Mouse (Mus musculus) hindbrain, embryonic 11.5 days (tissue): ENCODE results near the gene Arel1. TPM values are rescaled to one million over a fixed set of nuclear protein-coding genes. Genes with fewer than 3 reads are reported as not detected.

Experiments used
- ATAC-seq: fragments of 200-750 bp; cut with Nextera tagmentation; 2 replicates; pipeline ENCODE4 v1.8.0; 2017; ENCODE audit warnings: mild to moderate bottlenecking, moderate TSS enrichment, moderate library complexity; ENCODE audit not compliant: low FRiP score
- DNase-seq: peaks from one replicate; pipeline ENCODE4 v3.0.0-alpha.2; 2015; ENCODE audit warnings: low spot score
- H3K27ac ChIP-seq: fragments of 300-500 bp; sonication (generic); 2 replicates; pipeline ENCODE4 v1.5.1; 2014; ENCODE audit warnings: mild to moderate bottlenecking, low read depth, low read length
- H3K27me3 ChIP-seq: fragments of 300-500 bp; sonication (generic); 2 replicates; pipeline ENCODE4 v1.6.1; 2014; ENCODE audit warnings: mild to moderate bottlenecking, low read length, moderate library complexity, mixed read lengths; ENCODE audit not compliant: control insufficient read depth, insufficient read depth
- H3K36me3 ChIP-seq: fragments of 300-500 bp; sonication (generic); 2 replicates; pipeline ENCODE4 v1.6.1; 2014; ENCODE audit warnings: mild to moderate bottlenecking, low read length, moderate library complexity, mixed read lengths; ENCODE audit not compliant: control insufficient read depth, insufficient read depth
- H3K4me1 ChIP-seq: fragments of 300-500 bp; sonication (generic); replicated peaks from 2 replicates; pipeline ENCODE4 v1.6.1; 2014; ENCODE audit warnings: low read length, mixed read lengths; ENCODE audit not compliant: control insufficient read depth, insufficient read depth
- H3K4me2 ChIP-seq: fragments of 300-500 bp; sonication (generic); replicated peaks from 2 replicates; pipeline ENCODE4 v1.6.1; 2014; ENCODE audit warnings: mild to moderate bottlenecking, low read depth, low read length
- H3K4me3 ChIP-seq: fragments of 300-500 bp; sonication (generic); 2 replicates; pipeline ENCODE4 v1.5.1; 2014; ENCODE audit warnings: low read depth, low read length
- H3K9ac ChIP-seq: fragments of 300-500 bp; sonication (generic); 2 replicates; pipeline ENCODE4 v1.6.1; 2014; ENCODE audit warnings: low read depth, low read length
- H3K9me3 ChIP-seq: fragments of 300-500 bp; sonication (generic); 2 replicates; pipeline ENCODE4 v1.6.1; 2016; ENCODE audit warnings: low read length; ENCODE audit not compliant: control insufficient read depth
- WGBS: fragments of 180-500 bp; shearing (Covaris S2); extraction: QIAGEN DNeasy Blood & Tissue Kit; methylation state at CpG from one replicate; pipeline ENCODE4 v1.1.7; 2014; 5-methylcytosine and 5-hydroxymethylcytosine counted together
- polyA plus RNA-seq: library from polyadenylated mRNA; unstranded; fragments of >200 nt; fragmentation: Nextera tagmentation; extraction: Ambion mirVana; gene quantifications from 2 replicates; pipeline ENCODE4 v1.2.1, GENCODE M21; 2014

Gene Arel1
- polyA plus RNA-seq, 1 experiment from 2014 or later: 21.8 TPM

GRCm38 (mm10) chr12:84996083-84996496 is 25.4 kb upstream of the Arel1 start, which contains the start of gene Ylpm1:
Gene Ylpm1, plus strand, starts transcription at chr12:84996321.
- 0 out of 2 replicates have a peak, but pooled peaks cover 3% of the 10 kb centered on the region for H3K4me1 ChIP-seq
- ATAC-seq (peak; percentile 98), DNase-seq (peak; percentile 98)
- peak within 1 kb of the TSS; percentile 10 for H3K27ac ChIP-seq
- H3K4me2 ChIP-seq: peak within 1 kb of the TSS; percentile 75
- peak within 1 kb of the TSS; percentile 84 for H3K4me3 ChIP-seq
- no peaks in the 10 kb centered on the region for H3K27me3 ChIP-seq
- H3K36me3 ChIP-seq: no peaks in the 10 kb centered on the region
- H3K9ac ChIP-seq: peak within 1 kb of the TSS; percentile 91
- H3K9me3 ChIP-seq: no peaks in the 10 kb centered on the region
- WGBS: under 1% methylated on average over 45 of the region's 45 CpGs

- ATAC-seq: no peak
- no peak overlapping the region for H3K27ac ChIP-seq
- H3K4me1 ChIP-seq: 0 out of 2 replicates have a peak, but pooled peaks cover 3% of the 10 kb centered on the region
- H3K4me3 ChIP-seq: 0 out of 2 replicates have a peak overlapping the region, but pooled peaks have one; percentile 84
- DNase-seq: peak; percentile 11
- 89% methylated on average over 8 of the region's 9 CpGs for WGBS
- 0 out of 2 replicates have a peak overlapping the region, but pooled peaks have one; percentile 1 for H3K4me2 ChIP-seq
- H3K9ac ChIP-seq: no peak overlapping the region
- H3K27me3 ChIP-seq: no peaks in the 10 kb centered on the region
- no peaks in the 10 kb centered on the region for H3K9me3 ChIP-seq
- H3K36me3 ChIP-seq: no peaks in the 10 kb centered on the region
These were observed 24.5 kb upstream of the Arel1 start for GRCm38 (mm10) chr12:84995112-84995761.

DNA sequence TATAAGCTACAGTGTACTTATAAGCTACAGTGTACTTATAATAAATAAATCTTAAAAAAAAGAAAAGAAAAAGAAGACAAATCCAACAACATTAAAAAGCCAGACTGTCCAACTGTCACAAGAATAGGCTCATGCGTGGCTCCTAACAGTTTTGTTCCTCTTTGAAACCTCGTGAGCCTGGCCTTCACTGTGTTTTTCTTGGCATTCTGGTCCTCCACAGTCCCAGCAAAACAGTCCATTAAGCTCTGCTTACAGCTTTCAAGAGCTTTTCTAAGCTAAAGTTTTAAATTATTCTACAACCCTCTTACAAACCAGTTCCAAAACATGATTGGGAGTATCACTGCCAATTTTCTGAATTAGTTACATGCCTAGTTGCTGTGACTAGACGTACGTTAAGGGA is 18.8 kb upstream of the Arel1 start:
- ATAC-seq (no peak), DNase-seq (no peak)
- H3K36me3 ChIP-seq: no peaks in the 10 kb centered on the region
- H3K9me3 ChIP-seq: no peaks in the 10 kb centered on the region
- H3K4me2 ChIP-seq: no peak overlapping the region
- no peak overlapping the region for H3K9ac ChIP-seq
- WGBS: 73% methylated on average over 4 of the region's 4 CpGs
- no peak overlapping the region for H3K27ac ChIP-seq
- no peaks in the 10 kb centered on the region for H3K4me1 ChIP-seq
- no peaks in the 10 kb centered on the region for H3K27me3 ChIP-seq
- no peak overlapping the region for H3K4me3 ChIP-seq

GRCm38 (mm10) chr12:84979264-84979862 is 8.7 kb upstream of the Arel1 start:
- no peak overlapping the region for H3K4me2 ChIP-seq
- ATAC-seq (no peak), DNase-seq (no peak)
- H3K4me1 ChIP-seq: no peaks in the 10 kb centered on the region
- no peak overlapping the region for H3K4me3 ChIP-seq
- H3K9ac ChIP-seq: no peak overlapping the region
- 90% methylated on average over 2 of the region's 2 CpGs for whole genome bisulfite sequencing
- H3K27ac ChIP-seq: no peak overlapping the region
- no peaks in the 10 kb centered on the region for H3K9me3 ChIP-seq
- H3K27me3 ChIP-seq: no peaks in the 10 kb centered on the region
- H3K36me3 ChIP-seq: peaks cover 15% of the 10 kb centered on the region

DNA sequence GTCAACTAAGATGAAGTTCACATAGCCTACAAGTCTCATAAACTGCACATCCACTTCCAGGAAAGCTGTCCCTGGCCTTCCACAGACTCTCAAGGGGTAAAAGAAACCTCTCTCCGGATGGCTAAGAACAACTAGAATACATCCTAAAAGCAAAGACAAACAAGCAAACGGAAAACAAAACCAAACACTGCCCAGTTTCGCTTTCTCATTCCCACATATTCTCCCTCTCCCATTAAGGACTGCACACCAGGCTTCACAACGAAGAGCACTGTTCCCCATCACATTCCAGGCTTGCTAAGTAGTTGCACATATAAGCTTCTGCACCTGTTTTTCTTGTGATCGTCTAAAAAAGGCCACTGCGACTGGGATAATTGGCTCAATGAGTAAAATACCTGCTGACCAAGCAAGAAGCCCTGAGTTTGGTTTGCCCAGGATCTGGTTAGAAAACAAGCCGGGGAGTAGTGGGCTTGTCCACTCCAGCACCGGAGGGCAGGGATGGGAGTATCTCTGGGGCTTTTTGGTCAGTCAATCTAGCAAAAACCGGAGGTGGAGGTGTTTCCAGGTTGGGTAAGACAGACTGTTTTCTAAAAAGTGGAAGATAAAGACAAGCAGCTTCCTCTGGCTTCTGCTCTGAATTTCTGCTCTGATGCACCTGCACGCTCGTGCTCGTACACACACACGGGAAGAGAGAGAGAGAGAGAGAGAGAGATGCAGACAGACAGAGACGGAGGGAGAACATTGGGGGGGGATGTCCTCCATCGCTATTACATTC is 858 bp downstream of the Arel1 start:
- H3K4me3 ChIP-seq: peak overlapping the region; percentile 69
- DNase-seq (no peak), ATAC-seq (no peak)
- H3K9ac ChIP-seq: peak overlapping the region; percentile 74
- H3K4me2 ChIP-seq: peak overlapping the region; percentile 91
- H3K36me3 ChIP-seq: no peaks in the 10 kb centered on the region
- no peaks in the 10 kb centered on the region for H3K27me3 ChIP-seq
- WGBS: 29% methylated on average over 15 of the region's 15 CpGs
- H3K4me1 ChIP-seq: peaks cover 7% of the 10 kb centered on the region; the same call in 1 of the 2 replicates
- H3K9me3 ChIP-seq: no peaks in the 10 kb centered on the region
- H3K27ac ChIP-seq: no peak overlapping the region

GRCm38 (mm10) chr12:84968831-84969655 is 1.7 kb downstream of the Arel1 start:
- DNase-seq: no peak

DNA sequence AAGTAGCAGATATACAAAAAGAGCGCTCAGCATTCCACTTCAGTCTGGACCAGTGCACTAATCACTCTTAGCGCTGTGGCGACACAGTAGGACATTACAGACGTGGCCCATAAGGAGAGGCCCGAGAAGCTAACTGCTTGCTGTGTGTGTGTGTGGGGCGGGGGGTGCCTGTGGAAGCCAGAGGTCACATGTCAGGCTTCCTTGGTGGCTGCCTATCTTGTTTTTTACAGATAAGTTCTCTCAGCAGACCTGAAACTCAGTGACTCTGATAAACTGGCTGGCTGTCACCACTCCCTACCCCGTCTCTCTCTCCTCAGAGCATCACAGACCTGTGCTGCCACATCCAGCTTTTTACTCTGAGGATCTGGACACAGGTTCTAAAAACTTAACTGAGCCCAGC is 8.1 kb downstream of the Arel1 start:
- no peak for ATAC-seq
- Histone ChIP-seq H3K9ac (no peak overlapping the region), H3K4me1 (no peaks in the 10 kb centered on the region), H3K9me3 (no peaks in the 10 kb centered on the region), H3K27me3 (no peaks in the 10 kb centered on the region), H3K27ac (no peak overlapping the region), H3K4me2 (no peak overlapping the region), H3K36me3 (no peaks in the 10 kb centered on the region), H3K4me3 (no peak overlapping the region)
- DNase-seq: no peak
- 84% methylated on average over 7 of the region's 7 CpGs for WGBS

More at GRCm38 (mm10) chr12:84968831-84969655, 1.7 kb downstream of the Arel1 start:
- H3K9me3 ChIP-seq: no peaks in the 10 kb centered on the region
- 85% methylated on average over 16 of the region's 16 CpGs for WGBS
- H3K4me2 ChIP-seq: peak overlapping the region; percentile 91
- H3K4me3 ChIP-seq: peak overlapping the region; percentile 69; the same call in 1 of the 2 replicates
- no peaks in the 10 kb centered on the region for H3K27me3 ChIP-seq
- H3K36me3 ChIP-seq: no peaks in the 10 kb centered on the region
- H3K9ac ChIP-seq: no peak overlapping the region
- H3K27ac ChIP-seq: no peak overlapping the region
- ATAC-seq: no peak
- H3K4me1 ChIP-seq: peaks cover 7% of the 10 kb centered on the region; the same call in 1 of the 2 replicates

DNA sequence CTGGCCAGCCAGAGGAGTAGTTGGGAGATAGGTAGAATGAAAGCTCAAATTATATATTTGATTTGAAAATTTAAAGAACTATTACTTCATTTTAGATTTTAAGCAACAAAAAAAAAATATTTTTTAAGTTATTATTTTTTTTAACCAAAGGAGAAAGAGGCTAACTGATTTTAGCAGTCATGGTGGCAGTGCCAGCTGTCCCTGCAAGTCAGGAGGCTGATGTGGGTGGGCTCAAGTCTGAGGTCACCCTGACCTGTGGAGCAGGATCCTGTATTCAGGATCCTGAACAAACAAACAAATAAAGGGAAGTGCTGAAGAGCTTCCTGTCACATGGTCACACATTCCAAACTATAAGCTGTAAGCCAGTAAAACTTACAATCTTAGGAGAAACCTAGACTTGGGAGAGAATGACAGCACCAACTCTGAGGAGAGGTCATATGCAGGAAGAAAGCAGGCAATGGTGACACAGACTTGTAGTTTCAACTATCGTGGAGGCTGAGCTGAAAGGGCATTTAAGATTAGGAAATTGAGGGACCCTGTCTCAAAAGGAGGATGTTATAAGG is 11.8 kb downstream of the Arel1 start:
- DNase-seq (no peak), ATAC-seq (no peak)
- H3K27ac ChIP-seq: no peak overlapping the region
- no peak overlapping the region for H3K4me2 ChIP-seq
- 69% methylated on average over 1 of the region's 1 CpGs for WGBS
- no peaks in the 10 kb centered on the region for H3K4me1 ChIP-seq
- H3K9me3 ChIP-seq: no peaks in the 10 kb centered on the region
- no peak overlapping the region for H3K4me3 ChIP-seq
- H3K27me3 ChIP-seq: no peaks in the 10 kb centered on the region
- no peak overlapping the region for H3K9ac ChIP-seq
- no peaks in the 10 kb centered on the region for H3K36me3 ChIP-seq
